Mouse (Mus musculus): Measurements from ENCODE around the gene Ppp1r1c.

Ppp1r1c gene

GRCm38 (mm10) chr2:79856874-79857273, 149.3 kb downstream of the Ppp1r1c start:
- DNase-seq (ENCODE audit: low read depth in 1 of 2, low spot score in 2 of 2) = no peak

GRCm38 (mm10) chr2:79865275-79865999, 157.9 kb downstream of the Ppp1r1c start:
- no peak for DNase-seq (ENCODE audit: low read depth in 1 of 2, low spot score in 2 of 2)
